Mouse (Mus musculus): ENCODE data around the gene Slc52a3. TPM values are rescaled to one million over a fixed set of nuclear protein-coding genes. Genes with fewer than 3 reads are reported as not detected.

The Slc52a3 gene
- polyA plus RNA-seq, 1 experiment from 2014 or later: 0.36 TPM

- Histone ChIP-seq H3K27ac (replicated peaks; ENCODE audit: low read depth, low read length) (no peak overlapping the region), H3K9ac (replicated peaks; ENCODE audit: low read length) (no peak overlapping the region), H3K4me2 (ENCODE audit: low read depth, low read length) (no peak overlapping the region), H3K27me3 (ENCODE audit: control insufficient read depth, insufficient read depth, low read length) (no peaks in the 10 kb centered on the region), H3K4me1 (ENCODE audit: control insufficient read depth, insufficient read depth, low read length) (no peaks in the 10 kb centered on the region), H3K9me3 (replicated peaks; ENCODE audit: control insufficient read depth, low read length) (no peaks in the 10 kb centered on the region), H3K4me3 (ENCODE audit: low read depth, low read length) (no peak overlapping the region), H3K36me3 (replicated peaks; ENCODE audit: control insufficient read depth, insufficient read depth, low read depth, low read length) (no peaks in the 10 kb centered on the region)
- 0 out of 2 replicates have a peak, but pooled peaks have one; percentile 6 for ATAC-seq (replicated peaks; ENCODE audit: insufficient number of reproducible peaks, low FRiP score, low TSS enrichment, low read depth)
- DNase-seq (ENCODE audit: low spot score): peak; percentile 66
- 26% methylated on average over 6 of the region's 6 CpGs for WGBS
Observed at GRCm38 (mm10) chr2:152020255-152020654, 23.9 kb downstream of the Slc52a3 start.

GRCm38 (mm10) chr2:152022022-152022421, 25.7 kb downstream of the Slc52a3 start:
- no peaks in the 10 kb centered on the region for H3K27me3 ChIP-seq (ENCODE audit: control insufficient read depth, insufficient read depth, low read length)
- no peak overlapping the region for H3K27ac ChIP-seq (replicated peaks; ENCODE audit: low read depth, low read length)
- no peak overlapping the region for H3K4me3 ChIP-seq (ENCODE audit: low read depth, low read length)
- ATAC-seq (replicated peaks; ENCODE audit: insufficient number of reproducible peaks, low FRiP score, low TSS enrichment, low read depth) (no peak), DNase-seq (ENCODE audit: low spot score) (no peak)
- no peaks in the 10 kb centered on the region for H3K36me3 ChIP-seq (replicated peaks; ENCODE audit: control insufficient read depth, insufficient read depth, low read depth, low read length)
- no peak overlapping the region for H3K9ac ChIP-seq (replicated peaks; ENCODE audit: low read length)
- H3K4me1 ChIP-seq (ENCODE audit: control insufficient read depth, insufficient read depth, low read length): no peaks in the 10 kb centered on the region
- H3K4me2 ChIP-seq (ENCODE audit: low read depth, low read length): no peak overlapping the region
- H3K9me3 ChIP-seq (replicated peaks; ENCODE audit: control insufficient read depth, low read length): no peaks in the 10 kb centered on the region

- 57% methylated on average over 11 of the region's 11 CpGs for WGBS
- H3K27me3 ChIP-seq (ENCODE audit: control insufficient read depth, insufficient read depth, low read length): peaks cover 4% of the 10 kb centered on the region; the same call in 1 of the 2 replicates
- H3K4me1 ChIP-seq (ENCODE audit: control insufficient read depth, insufficient read depth, low read length): no peaks in the 10 kb centered on the region
- H3K9me3 ChIP-seq (replicated peaks; ENCODE audit: control insufficient read depth, low read length): no peaks in the 10 kb centered on the region
- no peak overlapping the region for H3K9ac ChIP-seq (replicated peaks; ENCODE audit: low read length)
- no peak overlapping the region for H3K4me3 ChIP-seq (ENCODE audit: low read depth, low read length)
- H3K27ac ChIP-seq (replicated peaks; ENCODE audit: low read depth, low read length): no peak overlapping the region
- no peak for DNase-seq (ENCODE audit: low spot score)
- H3K4me2 ChIP-seq (ENCODE audit: low read depth, low read length): no peak overlapping the region
- no peaks in the 10 kb centered on the region for H3K36me3 ChIP-seq (replicated peaks; ENCODE audit: control insufficient read depth, insufficient read depth, low read depth, low read length)
- peak; percentile 53; the same call in 1 of the 2 replicates for ATAC-seq (replicated peaks; ENCODE audit: insufficient number of reproducible peaks, low FRiP score, low TSS enrichment, low read depth)
Observed at GRCm38 (mm10) chr2:152024883-152025422, 28.6 kb downstream of the Slc52a3 start.

- no peaks in the 10 kb centered on the region for H3K36me3 ChIP-seq (replicated peaks; ENCODE audit: control insufficient read depth, insufficient read depth, low read depth, low read length)
- no peaks in the 10 kb centered on the region for H3K4me1 ChIP-seq (ENCODE audit: control insufficient read depth, insufficient read depth, low read length)
- no peak overlapping the region for H3K27ac ChIP-seq (replicated peaks; ENCODE audit: low read depth, low read length)
- peak overlapping the region; percentile 86 for H3K4me2 ChIP-seq (ENCODE audit: low read depth, low read length)
- H3K9ac ChIP-seq (replicated peaks; ENCODE audit: low read length): peak overlapping the region; percentile 55
- no peaks in the 10 kb centered on the region for H3K9me3 ChIP-seq (replicated peaks; ENCODE audit: control insufficient read depth, low read length)
- peaks cover 9% of the 10 kb centered on the region; the same call in 1 of the 2 replicates for H3K27me3 ChIP-seq (ENCODE audit: control insufficient read depth, insufficient read depth, low read length)
- under 1% methylated on average over 52 of the region's 54 CpGs for WGBS
- peak overlapping the region; percentile 58 for H3K4me3 ChIP-seq (ENCODE audit: low read depth, low read length)
- peak; percentile 89 for ATAC-seq (replicated peaks; ENCODE audit: insufficient number of reproducible peaks, low FRiP score, low TSS enrichment, low read depth)
- peak; percentile 97 for DNase-seq (ENCODE audit: low spot score)
Observed at GRCm38 (mm10) chr2:152029252-152030082, 33.2 kb downstream of the Slc52a3 start.

GRCm38 (mm10) chr2:152030986-152031385, 34.7 kb downstream of the Slc52a3 start:
- Histone ChIP-seq H3K4me3 (ENCODE audit: low read depth, low read length) (no peak overlapping the region), H3K27me3 (ENCODE audit: control insufficient read depth, insufficient read depth, low read length) (peaks cover 9% of the 10 kb centered on the region; the same call in 1 of the 2 replicates), H3K36me3 (replicated peaks; ENCODE audit: control insufficient read depth, insufficient read depth, low read depth, low read length) (no peaks in the 10 kb centered on the region), H3K9ac (replicated peaks; ENCODE audit: low read length) (no peak overlapping the region), H3K9me3 (replicated peaks; ENCODE audit: control insufficient read depth, low read length) (no peaks in the 10 kb centered on the region; the same call in 1 of the 2 replicates), H3K4me2 (ENCODE audit: low read depth, low read length) (no peak overlapping the region), H3K27ac (replicated peaks; ENCODE audit: low read depth, low read length) (no peak overlapping the region), H3K4me1 (ENCODE audit: control insufficient read depth, insufficient read depth, low read length) (no peaks in the 10 kb centered on the region)
- ATAC-seq (replicated peaks; ENCODE audit: insufficient number of reproducible peaks, low FRiP score, low TSS enrichment, low read depth) (no peak), DNase-seq (ENCODE audit: low spot score) (no peak)
- whole genome bisulfite sequencing: 87% methylated on average over 5 of the region's 5 CpGs

GRCm38 (mm10) chr2:152040101-152040500, 43.8 kb downstream of the Slc52a3 start:
- Histone ChIP-seq H3K4me2 (ENCODE audit: low read depth, low read length) (no peak overlapping the region), H3K9ac (replicated peaks; ENCODE audit: low read length) (no peak overlapping the region), H3K36me3 (replicated peaks; ENCODE audit: control insufficient read depth, insufficient read depth, low read depth, low read length) (no peaks in the 10 kb centered on the region), H3K4me1 (ENCODE audit: control insufficient read depth, insufficient read depth, low read length) (no peaks in the 10 kb centered on the region), H3K9me3 (replicated peaks; ENCODE audit: control insufficient read depth, low read length) (no peaks in the 10 kb centered on the region; the same call in 1 of the 2 replicates), H3K4me3 (ENCODE audit: low read depth, low read length) (no peak overlapping the region), H3K27ac (replicated peaks; ENCODE audit: low read depth, low read length) (no peak overlapping the region), H3K27me3 (ENCODE audit: control insufficient read depth, insufficient read depth, low read length) (peaks cover 2% of the 10 kb centered on the region; the same call in 1 of the 2 replicates)
- no peak for ATAC-seq (replicated peaks; ENCODE audit: insufficient number of reproducible peaks, low FRiP score, low TSS enrichment, low read depth)
- no peak for DNase-seq (ENCODE audit: low spot score)

- DNase-seq (ENCODE audit: low spot score) (no peak), ATAC-seq (replicated peaks; ENCODE audit: insufficient number of reproducible peaks, low FRiP score, low TSS enrichment, low read depth) (peak; percentile 41)
- Histone ChIP-seq H3K4me3 (ENCODE audit: low read depth, low read length) (no peak overlapping the region), H3K4me2 (ENCODE audit: low read depth, low read length) (no peak overlapping the region), H3K9me3 (replicated peaks; ENCODE audit: control insufficient read depth, low read length) (no peaks in the 10 kb centered on the region), H3K9ac (replicated peaks; ENCODE audit: low read length) (no peak overlapping the region), H3K27me3 (ENCODE audit: control insufficient read depth, insufficient read depth, low read length) (peaks cover 35% of the 10 kb centered on the region), H3K4me1 (ENCODE audit: control insufficient read depth, insufficient read depth, low read length) (peaks cover 8% of the 10 kb centered on the region; the same call in 1 of the 2 replicates), H3K36me3 (replicated peaks; ENCODE audit: control insufficient read depth, insufficient read depth, low read depth, low read length) (no peaks in the 10 kb centered on the region), H3K27ac (replicated peaks; ENCODE audit: low read depth, low read length) (no peak overlapping the region)
- WGBS: 2% methylated on average over 25 of the region's 25 CpGs
Observed at GRCm38 (mm10) chr2:152047116-152048002, 51.0 kb downstream of the Slc52a3 start.
